Mouse (Mus musculus) limb, embryonic 13.5 days (tissue): Measurements from ENCODE around the gene Wls. TPM values are rescaled to one million over a fixed set of nuclear protein-coding genes. Genes with fewer than 3 reads are reported as not detected.

ENCODE experiments used
- polyA plus RNA-seq: library from polyadenylated mRNA; unstranded; fragments of >200 nt; fragmentation: Nextera tagmentation; extraction: Ambion mirVana; gene quantifications from 2 replicates; pipeline ENCODE4 v1.2.1, GENCODE M21; 2015

The Wls gene
- polyA plus RNA-seq, 1 experiment from 2014 or later: 199 TPM

Other genes starting within 250 kb of the Wls start
- gene Rpe65, start 240.5 kb upstream of the Wls start, polyA plus RNA-seq: not detected in 2 replicates